ENCODE assay signal across 13 mouse cellular contexts in genomic region chr2:158507046-158507445, GRCm38 (mm10). TPM values are rescaled to one million over a fixed set of nuclear protein-coding genes. Genes with fewer than 3 reads are reported as not detected.
"Had no signal": no experiment of that assay in that cellular context is flagged by ENCODE, and none has a peak within 500 bp of the region (broad histone marks: within the 10 kb centered on the region; RNA-seq: fewer than 3 reads in every experiment).

No protein-coding gene starts in this region.

- DNase-seq: retina, postnatal 1 day; right cerebral cortex, adult 18-20 months; right cerebral cortex, postnatal 14 days; right cerebral cortex, postnatal 25 days; right cerebral cortex, postnatal 4 days; spleen, adult 18-20 months; thymus, adult 18-20 months; thymus, adult 2 months; thymus, postnatal 14 days; thymus, postnatal 25 days; thymus, postnatal 36 days; thymus, postnatal 4 days had no signal

RNA-seq across cellular contexts. Expression of gene Adig, which starts 4.6 kb away (rescaled TPM):
- total RNA-seq: neutrophil, adult 5-6 weeks had no signal

RNA-seq across cellular contexts. Expression of gene Arhgap40, which starts 5.5 kb away (rescaled TPM):
- total RNA-seq: neutrophil, adult 5-6 weeks had no signal
